Mouse (Mus musculus) gonadal fat pad, adult 2 months (tissue): Measurements from ENCODE around the gene Asah2. TPM values are rescaled to one million over a fixed set of nuclear protein-coding genes. Genes with fewer than 3 reads are reported as not detected.
"Not testable (repeated sequence)": the region's sequence is repeated elsewhere in the genome, so short reads cannot be mapped to it uniquely, and the experiment has no call there.

Experiments
- DNase-seq: peaks from one replicate; pipeline ENCODE4 v3.0.0-alpha.2; 2012; ENCODE audit warnings: low read depth
- polyA plus RNA-seq: library from polyadenylated mRNA; depleted of rRNA; stranded (reverse); fragments of >200 nt; gene quantifications from 2 replicates; pipeline ENCODE4 v1.2.3, GENCODE M21; 2012; rRNA removed

Asah2 gene
- 8.6 and 10.1 TPM in 2 replicates for polyA plus RNA-seq

GRCm38 (mm10) chr19:32107771-32108306 lies at the start of gene Asah2:
TSS of gene Asah2 (minus strand) at chr19:32108211.
- DNase-seq = no peak

- no peak for DNase-seq
These were observed 49.0 kb upstream of the Asah2 start for GRCm38 (mm10) chr19:32157045-32157444.

GRCm38 (mm10) chr19:32152529-32152928 lies 44.5 kb upstream of the Asah2 start:
- DNase-seq = no peak

GRCm38 (mm10) chr19:32148710-32149109 lies 40.7 kb upstream of the Asah2 start:
- no peak for DNase-seq

GRCm38 (mm10) chr19:32142383-32142782 lies 34.4 kb upstream of the Asah2 start:
- no peak for DNase-seq

GRCm38 (mm10) chr19:32138361-32139088 lies 30.5 kb upstream of the Asah2 start:
- DNase-seq = no peak

- DNase-seq = no peak
These were observed 29.9 kb upstream of the Asah2 start for GRCm38 (mm10) chr19:32137904-32138303.

- no peak for DNase-seq
These were observed 29.0 kb upstream of the Asah2 start for GRCm38 (mm10) chr19:32136888-32137625.

- not testable (repeated sequence) for DNase-seq
These were observed 23.9 kb upstream of the Asah2 start for GRCm38 (mm10) chr19:32131707-32132488.

GRCm38 (mm10) chr19:32129281-32129680 lies 21.3 kb upstream of the Asah2 start:
- no peak for DNase-seq

- DNase-seq = no peak
These were observed 19.3 kb upstream of the Asah2 start for GRCm38 (mm10) chr19:32127180-32127850.

- no peak for DNase-seq
These were observed 16.1 kb upstream of the Asah2 start for GRCm38 (mm10) chr19:32124155-32124554.

- DNase-seq = no peak
These were observed 15.2 kb upstream of the Asah2 start for GRCm38 (mm10) chr19:32123196-32123595.

- no peak for DNase-seq
These were observed 12.8 kb upstream of the Asah2 start for GRCm38 (mm10) chr19:32120798-32121197.

GRCm38 (mm10) chr19:32119666-32120065 lies 11.7 kb upstream of the Asah2 start:
- DNase-seq = no peak

GRCm38 (mm10) chr19:32118496-32118895 lies 10.5 kb upstream of the Asah2 start:
- no peak for DNase-seq

- no peak for DNase-seq
These were observed 9.5 kb upstream of the Asah2 start for GRCm38 (mm10) chr19:32117484-32118018.

GRCm38 (mm10) chr19:32111866-32112790 lies 4.1 kb upstream of the Asah2 start:
- no peak for DNase-seq

- no peak for DNase-seq
These were observed 1.3 kb downstream of the Asah2 start for GRCm38 (mm10) chr19:32106750-32107149.

GRCm38 (mm10) chr19:32104217-32104616 lies 3.8 kb downstream of the Asah2 start:
- no peak for DNase-seq
